Mouse (Mus musculus) urinary bladder, postnatal 14 days (tissue): ENCODE measurements around the gene Gm10972.
"Not testable (repeated sequence)": the region's sequence is repeated elsewhere in the genome, so short reads cannot be mapped to it uniquely, and the experiment has no call there.

Experiments used
- DNase-seq: peaks from one replicate; pipeline ENCODE4 v3.0.0; 2021; ENCODE audit warnings: low spot score

Gene Gm10972

GRCm38 (mm10) chr3:94642495-94643162, at the start of gene Gm10972:
TSS of gene Gm10972 (plus strand) at chr3:94643112.
- DNase-seq: not testable (repeated sequence)

- no peak for DNase-seq
Measured at GRCm38 (mm10) chr3:94595871-94596287, 47.0 kb upstream of the Gm10972 start.

- DNase-seq: no peak
Measured at GRCm38 (mm10) chr3:94597224-94597779, 45.6 kb upstream of the Gm10972 start.

- DNase-seq: peak; percentile 71
Measured at GRCm38 (mm10) chr3:94601959-94602358, 41.0 kb upstream of the Gm10972 start.

GRCm38 (mm10) chr3:94609621-94610020, 33.3 kb upstream of the Gm10972 start:
- no peak for DNase-seq

GRCm38 (mm10) chr3:94610581-94610980, 32.3 kb upstream of the Gm10972 start:
- DNase-seq: no peak

- peak; percentile 30 for DNase-seq
Measured at GRCm38 (mm10) chr3:94611343-94611742, 31.6 kb upstream of the Gm10972 start.

- peak; percentile 31 for DNase-seq
Measured at GRCm38 (mm10) chr3:94611834-94612233, 31.1 kb upstream of the Gm10972 start.

- no peak for DNase-seq
Measured at GRCm38 (mm10) chr3:94612274-94612673, 30.6 kb upstream of the Gm10972 start.

GRCm38 (mm10) chr3:94613258-94613878, 29.5 kb upstream of the Gm10972 start:
- DNase-seq: no peak

GRCm38 (mm10) chr3:94616717-94617116, 26.2 kb upstream of the Gm10972 start:
- peak; percentile 24 for DNase-seq

GRCm38 (mm10) chr3:94621740-94622507, 21.0 kb upstream of the Gm10972 start:
- peak; percentile 50 for DNase-seq

GRCm38 (mm10) chr3:94622550-94622949, 20.4 kb upstream of the Gm10972 start:
- DNase-seq: no peak

GRCm38 (mm10) chr3:94624281-94624680, 18.6 kb upstream of the Gm10972 start:
- no peak for DNase-seq

- DNase-seq: no peak
Measured at GRCm38 (mm10) chr3:94628712-94629111, 14.2 kb upstream of the Gm10972 start.

- no peak for DNase-seq
Measured at GRCm38 (mm10) chr3:94629876-94630275, 13.0 kb upstream of the Gm10972 start.

- DNase-seq: peak; percentile 66
Measured at GRCm38 (mm10) chr3:94648755-94649590, 6.1 kb downstream of the Gm10972 start.

GRCm38 (mm10) chr3:94650409-94650808, 7.5 kb downstream of the Gm10972 start:
- peak; percentile 28 for DNase-seq

- DNase-seq: not testable (repeated sequence)
Measured at GRCm38 (mm10) chr3:94653967-94654366, 11.1 kb downstream of the Gm10972 start.

- DNase-seq: not testable (repeated sequence)
Measured at GRCm38 (mm10) chr3:94657852-94658739, 15.2 kb downstream of the Gm10972 start.

- DNase-seq: peak; percentile 80
Measured at GRCm38 (mm10) chr3:94658740-94659095, 15.8 kb downstream of the Gm10972 start, which contains the start of gene Tuft1. TSS of gene Tuft1 (minus strand) at chr3:94658872.
